Mouse (Mus musculus) heart, postnatal 0 days (tissue): ENCODE measurements around the gene Syde1. TPM values are rescaled to one million over a fixed set of nuclear protein-coding genes. Genes with fewer than 3 reads are reported as not detected.

ENCODE experiments used
- ATAC-seq: fragments of 200-750 bp; cut with Nextera tagmentation; 2 replicates; pipeline ENCODE4 v1.8.0; 2017; ENCODE audit warnings: low read depth, moderate number of reproducible peaks, moderate library complexity; ENCODE audit not compliant: insufficient read depth
- DNase-seq: peaks from one replicate; pipeline ENCODE4 v3.0.0-alpha.2; 2016; ENCODE audit warnings: low spot score
- H3K27ac ChIP-seq: fragments of 300-500 bp; sonication (generic); 2 replicates; pipeline ENCODE4 v1.5.1; 2014; ENCODE audit warnings: low read depth, mild to moderate bottlenecking
- H3K27me3 ChIP-seq: fragments of 300-500 bp; sonication (generic); 2 replicates; pipeline ENCODE4 v1.6.1; 2014; ENCODE audit warnings: low read length, mixed read lengths; ENCODE audit not compliant: control insufficient read depth, insufficient read depth
- H3K36me3 ChIP-seq: fragments of 300-500 bp; sonication (generic); replicated peaks from 2 replicates; pipeline ENCODE4 v1.6.1; 2014; ENCODE audit warnings: low read length, mixed read lengths; ENCODE audit not compliant: control insufficient read depth, insufficient read depth
- H3K4me1 ChIP-seq: fragments of 300-500 bp; sonication (generic); 2 replicates; pipeline ENCODE4 v1.6.1; 2014; ENCODE audit warnings: antibody characterized with exemption; ENCODE audit not compliant: control insufficient read depth, insufficient read depth
- H3K4me2 ChIP-seq: fragments of 300-500 bp; sonication (generic); 2 replicates; pipeline ENCODE4 v1.6.1; 2014; ENCODE audit warnings: low read depth, mild to moderate bottlenecking, low read length, moderate library complexity
- H3K4me3 ChIP-seq: fragments of 300-500 bp; sonication (generic); 2 replicates; pipeline ENCODE4 v1.5.1; 2014; ENCODE audit warnings: low read depth, low read length
- H3K9ac ChIP-seq: fragments of 300-500 bp; sonication (generic); replicated peaks from 2 replicates; pipeline ENCODE4 v1.6.1; 2014; ENCODE audit warnings: low read depth, low read length, mixed read lengths
- H3K9me3 ChIP-seq: fragments of 300-500 bp; sonication (generic); replicated peaks from 2 replicates; pipeline ENCODE4 v1.6.1; 2016; ENCODE audit warnings: low read length; ENCODE audit not compliant: control insufficient read depth
- CTCF ChIP-seq: IDR thresholded peaks from 2 replicates; pipeline ENCODE4 v1.5.1; 2016; ENCODE audit warnings: antibody characterized with exemption, control low read depth, low read depth
- EP300 ChIP-seq: IDR thresholded peaks from 2 replicates; pipeline ENCODE4 v1.6.1; 2016; ENCODE audit warnings: antibody characterized with exemption, low read depth
- WGBS: fragments of 180-500 bp; shearing (Covaris S2); extraction: QIAGEN DNeasy Blood & Tissue Kit; methylation state at CpG from one replicate; pipeline ENCODE4 v1.1.7; 2014; 5-methylcytosine and 5-hydroxymethylcytosine counted together
- polyA plus RNA-seq: library from polyadenylated mRNA; unstranded; fragments of >200 nt; fragmentation: Nextera tagmentation; extraction: Ambion mirVana; gene quantifications from 2 replicates; pipeline ENCODE4 v1.2.1, GENCODE M21; 2015
- total RNA-seq: library from RNA; depleted of rRNA; stranded (reverse); fragments of >200 nt; gene quantifications from 2 replicates; pipeline ENCODE4 v1.2.3, GENCODE M21; 2014; ENCODE audit warnings: low replicate concordance; rRNA removed

The Syde1 gene
- total and polyA plus RNA-seq, 2 experiments from 2014 or later = 7.5 to 27.9 TPM

GRCm38 (mm10) chr10:78570416-78570815 is 21.3 kb downstream of the Syde1 start:
- WGBS = 65% methylated on average over 6 of the region's 6 CpGs
- H3K27me3 ChIP-seq = no peaks in the 10 kb centered on the region
- 0 out of 2 replicates have a peak, but pooled peaks cover under 1% of the 10 kb centered on the region for H3K4me1 ChIP-seq
- H3K4me3 ChIP-seq = no peak overlapping the region
- H3K36me3 ChIP-seq = no peaks in the 10 kb centered on the region
- ATAC-seq (no peak), DNase-seq (no peak)
- H3K9ac ChIP-seq = no peak overlapping the region
- no peaks in the 10 kb centered on the region for H3K9me3 ChIP-seq
- H3K27ac ChIP-seq = no peak overlapping the region
- no peak overlapping the region for H3K4me2 ChIP-seq
- no peak for TF ChIP-seq EP300
- TF ChIP-seq CTCF = no peak

GRCm38 (mm10) chr10:78569686-78570085 is 22.1 kb downstream of the Syde1 start:
- Histone ChIP-seq H3K9me3 (no peaks in the 10 kb centered on the region), H3K4me2 (no peak overlapping the region), H3K4me1 (no peaks in the 10 kb centered on the region), H3K27me3 (no peaks in the 10 kb centered on the region), H3K4me3 (no peak overlapping the region), H3K36me3 (no peaks in the 10 kb centered on the region), H3K9ac (no peak overlapping the region), H3K27ac (no peak overlapping the region)
- TF ChIP-seq EP300 (no peak), CTCF (no peak)
- DNase-seq (no peak), ATAC-seq (no peak)
- 47% methylated on average over 3 of the region's 3 CpGs for WGBS

- ATAC-seq (no peak), DNase-seq (no peak)
- TF ChIP-seq EP300 = no peak
- Histone ChIP-seq H3K4me2 (no peak overlapping the region), H3K9me3 (no peaks in the 10 kb centered on the region), H3K4me1 (no peaks in the 10 kb centered on the region), H3K27me3 (no peaks in the 10 kb centered on the region), H3K9ac (no peak overlapping the region), H3K4me3 (no peak overlapping the region), H3K36me3 (no peaks in the 10 kb centered on the region), H3K27ac (no peak overlapping the region)
- 60% methylated on average over 3 of the region's 3 CpGs for WGBS
These were observed 22.6 kb downstream of the Syde1 start for GRCm38 (mm10) chr10:78569191-78569590.

GRCm38 (mm10) chr10:78565070-78565469 is 26.7 kb downstream of the Syde1 start:
- 64% methylated on average over 1 of the region's 1 CpGs for WGBS
- H3K4me3 ChIP-seq = no peak overlapping the region
- H3K36me3 ChIP-seq = no peaks in the 10 kb centered on the region
- H3K27ac ChIP-seq = no peak overlapping the region
- ATAC-seq (no peak), DNase-seq (no peak)
- no peaks in the 10 kb centered on the region for H3K9me3 ChIP-seq
- no peak overlapping the region for H3K4me2 ChIP-seq
- no peaks in the 10 kb centered on the region for H3K27me3 ChIP-seq
- no peak overlapping the region for H3K9ac ChIP-seq
- H3K4me1 ChIP-seq = no peaks in the 10 kb centered on the region
- TF ChIP-seq CTCF = no peak
- TF ChIP-seq EP300 = no peak

GRCm38 (mm10) chr10:78540943-78541342 is 50.8 kb downstream of the Syde1 start:
- 65% methylated on average over 2 of the region's 2 CpGs for WGBS
- H3K4me3 ChIP-seq = no peak overlapping the region
- peak; percentile 23 for DNase-seq

More at GRCm38 (mm10) chr10:78540943-78541342, 50.8 kb downstream of the Syde1 start:
- ATAC-seq = no peak
- Histone ChIP-seq H3K9me3 (no peaks in the 10 kb centered on the region), H3K4me2 (no peak overlapping the region), H3K27me3 (no peaks in the 10 kb centered on the region), H3K9ac (no peak overlapping the region), H3K36me3 (no peaks in the 10 kb centered on the region), H3K4me1 (no peaks in the 10 kb centered on the region), H3K27ac (no peak overlapping the region)
- TF ChIP-seq EP300 (no peak), CTCF (peak; percentile 57)

Other genes with a start within 250 kb of the Syde1 start
- gene Agpat3, start 239.5 kb downstream of the Syde1 start, total RNA-seq = 151 and 164 TPM in 2 replicates
- 173 and 182 TPM in 2 replicates for gene Agpat3, start 239.5 kb downstream of the Syde1 start, polyA plus RNA-seq
- 86.6 and 119 TPM in 2 replicates for gene Rrp1, start 178.9 kb downstream of the Syde1 start, total RNA-seq
- 169 and 177 TPM in 2 replicates for gene Rrp1, start 178.9 kb downstream of the Syde1 start, polyA plus RNA-seq
- gene Cstb, start 166.3 kb downstream of the Syde1 start, total RNA-seq = 21.8 and 99.5 TPM in 2 replicates
- gene Cstb, start 166.3 kb downstream of the Syde1 start, polyA plus RNA-seq = 149 and 153 TPM in 2 replicates
- 3.7 and 4.5 TPM in 2 replicates for gene Pdxk, start 127.0 kb downstream of the Syde1 start, total RNA-seq
- 3.8 and 4.6 TPM in 2 replicates for gene Pdxk, start 127.0 kb downstream of the Syde1 start, polyA plus RNA-seq
- not detected in 2 replicates for gene Olfr1358, start 74.5 kb downstream of the Syde1 start, total RNA-seq
- gene Olfr1358, start 74.5 kb downstream of the Syde1 start, polyA plus RNA-seq = not detected in 2 replicates
- 58.4 and 62.1 TPM in 2 replicates for gene Ilvbl, start 17.6 kb downstream of the Syde1 start, total RNA-seq
- 72.2 and 73.7 TPM in 2 replicates for gene Ilvbl, start 17.6 kb downstream of the Syde1 start, polyA plus RNA-seq
- gene Olfr1357, start 26.1 kb upstream of the Syde1 start, total RNA-seq = not detected in 2 replicates
- gene Olfr1357, start 26.1 kb upstream of the Syde1 start, polyA plus RNA-seq = not detected in 2 replicates
- not detected in 2 replicates for gene Casp14, start 126.3 kb upstream of the Syde1 start, total RNA-seq
- gene Casp14, start 126.3 kb upstream of the Syde1 start, polyA plus RNA-seq = not detected in 2 replicates
- gene Ccdc105, start 161.1 kb upstream of the Syde1 start, total RNA-seq = not detected in 2 replicates
- gene Ccdc105, start 161.1 kb upstream of the Syde1 start, polyA plus RNA-seq = not detected in 2 replicates
- gene Slc1a6, start 188.5 kb upstream of the Syde1 start, total RNA-seq = 0.42 TPM in 1 of 2 replicates, not detected in the other
- 0.16 and 0.25 TPM in 2 replicates for gene Slc1a6, start 188.5 kb upstream of the Syde1 start, polyA plus RNA-seq